Mouse (Mus musculus) MEL (cell line): ENCODE data around the gene Dusp14.

Experiments
- CTCF ChIP-seq, 3 experiments: IDR thresholded peaks in 2 of 3; conservative IDR thresholded peaks in 1 of 3; 2 replicates each; pipeline ENCODE4 v1.5.1; 2011 to 2012; ENCODE audit warnings: low read length in 3 of 3, low read depth in 2 of 3, mild to moderate bottlenecking in 2 of 3, improper control_type of control experiment in 1 of 3, inconsistent platforms in 1 of 3, mixed read lengths in 1 of 3, moderate library complexity in 1 of 3; ENCODE audit not compliant: control insufficient read depth in 1 of 3, insufficient read depth in 1 of 3, poor library complexity in 1 of 3, severe bottlenecking in 1 of 3
- MAZ ChIP-seq: IDR thresholded peaks from 2 replicates; pipeline ENCODE4 v1.6.1; 2012; ENCODE audit warnings: low read depth, mild to moderate bottlenecking, inconsistent platforms, low read length, improper control_type of control experiment

- TF ChIP-seq CTCF (IDR thresholded peaks at IDR 0.05 in 2 of 3, conservative IDR thresholded peaks at IDR 0.05 in 1 of 3; ENCODE audit: control insufficient read depth in 1 of 3, insufficient read depth in 1 of 3, low read depth in 2 of 3, low read length in 3 of 3, poor library complexity in 1 of 3, severe bottlenecking in 1 of 3) = no peak
- no peak for TF ChIP-seq MAZ
Observed at GRCm38 (mm10) chr11:84101182-84101581, 32.1 kb upstream of the Dusp14 start.
